ENCODE assay signal across 27 mouse cellular contexts in the genomic region with DNA sequence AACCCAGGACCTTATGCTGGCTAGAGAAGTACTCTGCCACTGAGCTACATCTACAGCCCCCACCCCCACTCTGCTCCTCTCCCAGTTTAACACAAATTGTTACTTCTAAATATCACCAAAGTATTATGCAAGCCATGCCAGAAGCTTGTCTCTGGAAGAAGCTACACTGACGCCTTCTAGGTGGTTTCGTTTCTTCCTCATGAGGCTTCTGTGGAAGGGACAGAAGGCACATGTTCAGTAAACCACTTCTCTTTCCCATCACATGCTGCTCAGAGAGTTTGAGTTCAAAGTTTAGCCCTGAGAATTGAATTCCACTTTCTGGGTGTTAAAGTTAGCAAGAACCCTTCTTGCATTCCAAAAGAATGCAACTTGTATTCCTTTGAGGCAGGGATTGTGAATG. TPM values are rescaled to one million over a fixed set of nuclear protein-coding genes. Genes with fewer than 3 reads are reported as not detected.
DNase-seq lines count a peak whose midpoint lies in the region; ATAC-seq and TF ChIP-seq lines count a peak whose summit lies in the region.
"Had no signal": no experiment of that assay in that cellular context is flagged by ENCODE, and none has a peak within 500 bp of the region (broad histone marks: within the 10 kb centered on the region; RNA-seq: fewer than 3 reads in every experiment).

No protein-coding gene starts in this region.

- H3K4me2 ChIP-seq in CH12.LX (ENCODE audit: insufficient read depth, low read depth, poor library complexity, severe bottlenecking), result no peak overlapping the region
- H3K4me2 ChIP-seq: embryonic facial prominence, embryonic 13.5 days; heart, embryonic 12.5 days; hindbrain, embryonic 14.5 days; liver, embryonic 13.5 days had no signal

- TF ChIP-seq RAD21 in CH12.LX (IDR thresholded peaks at IDR 0.05; ENCODE audit: low read depth, low read length), result no peak

- H3K27me3 ChIP-seq in CH12.LX (replicated peaks), result no peaks in the 10 kb centered on the region
- H3K27me3 ChIP-seq: embryonic facial prominence, embryonic 13.5 days; heart, embryonic 12.5 days; liver, embryonic 13.5 days had no signal

- peaks cover 0 to 8% of the 10 kb centered on the region in 2 experiments; a peak in 2 of 4 replicates for H3K4me1 ChIP-seq in CH12.LX (ENCODE audit: control insufficient read depth in 1 of 2, insufficient read depth in 2 of 2)
- H3K4me1 ChIP-seq: embryonic facial prominence, embryonic 13.5 days; heart, embryonic 12.5 days; liver, embryonic 13.5 days; midbrain, embryonic 10.5 days had no signal

- H3K4me3 ChIP-seq in layer of hippocampus, adult 2 months, result no peak overlapping the region
- no peak overlapping the region for H3K4me3 ChIP-seq in CH12.LX (replicated peaks in 1 of 3; ENCODE audit: low read depth in 2 of 3, low read length in 2 of 3, poor library complexity in 1 of 3)
- H3K4me3 ChIP-seq: embryonic facial prominence, embryonic 13.5 days; heart, embryonic 12.5 days; left cerebral cortex, adult 2 months; liver, embryonic 13.5 days; midbrain, embryonic 10.5 days had no signal

- ATAC-seq in granulocyte monocyte progenitor cell, adult 5-6 weeks (replicated peaks; ENCODE audit: poor library complexity, severe bottlenecking), result peak; percentile 94
- peak; percentile 81 for ATAC-seq in monocyte, adult 5-6 weeks (replicated peaks; ENCODE audit: insufficient number of reproducible peaks, low FRiP score, low TSS enrichment, poor library complexity, severe bottlenecking)
- ATAC-seq: forebrain, postnatal 0 days; lung, postnatal 0 days had no signal

- dilution Hi-C loops in CH12.LX (cut with MboI; ENCODE audit: extremely low pct_ligation_motif_present, extremely low pct_unique_long_range_greater_than_20kb, low sequenced_read_pairs), result no loop called here

- no peak for TF ChIP-seq POLR2A in CH12.LX (IDR thresholded peaks at IDR 0.05; ENCODE audit: low read depth, low read length)

- peak; percentile 10 for DNase-seq in layer of hippocampus, adult 11-12 months (ENCODE audit: low spot score)
- no peak for DNase-seq in layer of hippocampus, adult 2 months (ENCODE audit: low spot score in 2 of 2)
- DNase-seq in CH12.LX (ENCODE audit: extremely low read depth) (no peak), MN1 (ENCODE audit: low spot score) (no peak)
- DNase-seq in right cerebral cortex, postnatal 36 days (ENCODE audit: low spot score in 2 of 2), result no peak
- DNase-seq: B cell, adult 2 months; cerebellum, adult 9-11 months; forebrain, postnatal 0 days; heart, postnatal 14 days; liver, embryonic 13.5 days; retina, postnatal 1 day; thymus, postnatal 36 days had no signal

- no peak overlapping the region for H3K9ac ChIP-seq in CH12.LX (ENCODE audit: insufficient read depth, low read depth)
- H3K9ac ChIP-seq: embryonic facial prominence, embryonic 13.5 days; forebrain, postnatal 0 days; heart, embryonic 12.5 days; hindbrain, embryonic 14.5 days; liver, embryonic 13.5 days had no signal

- no peaks in the 10 kb centered on the region for H3K79me2 ChIP-seq in CH12.LX (replicated peaks; ENCODE audit: control insufficient read depth, extremely low read depth, insufficient read depth, poor library complexity, severe bottlenecking)

- H3K36me3 ChIP-seq in CH12.LX (replicated peaks in 1 of 2; ENCODE audit: control insufficient read depth in 1 of 2, insufficient read depth in 1 of 2, low read length in 1 of 2), result no peaks in the 10 kb centered on the region
- H3K36me3 ChIP-seq: embryonic facial prominence, embryonic 13.5 days; heart, embryonic 12.5 days; liver, embryonic 13.5 days; midbrain, embryonic 10.5 days had no signal

- no peaks in the 10 kb centered on the region for H3K9me3 ChIP-seq in CH12.LX (replicated peaks; ENCODE audit: low read length)
- H3K9me3 ChIP-seq: embryonic facial prominence, embryonic 13.5 days; liver, embryonic 13.5 days; midbrain, embryonic 10.5 days had no signal

- TF ChIP-seq EP300 in CH12.LX (IDR thresholded peaks at IDR 0.05; ENCODE audit: low read length), result no peak

- no peak for TF ChIP-seq CTCF in layer of hippocampus, adult 2 months (conservative IDR thresholded peaks at IDR 0.05)
- TF ChIP-seq CTCF in CH12.LX (conservative IDR thresholded peaks at IDR 0.05 in 1 of 2, IDR thresholded peaks at IDR 0.05 in 1 of 2; ENCODE audit: low read depth in 2 of 2, low read length in 2 of 2), result no peak

- no peak overlapping the region for H3K27ac ChIP-seq in layer of hippocampus, adult 2 months
- H3K27ac ChIP-seq in CH12.LX (ENCODE audit: insufficient read depth, low read depth), result no peak overlapping the region
- H3K27ac ChIP-seq: embryonic facial prominence, embryonic 13.5 days; hindbrain, embryonic 14.5 days; kidney, postnatal 0 days; left cerebral cortex, adult 2 months; liver, embryonic 13.5 days; midbrain, embryonic 10.5 days had no signal

- in situ Hi-C loops in CH12.LX (cut with MboI; ENCODE audit: low pct_ligation_motif_present, low pct_unique_long_range_greater_than_20kb, low sequenced_read_pairs), result no loop called here

TF ChIP-seq in CH12.LX, 34 proteins besides CTCF, POLR2A, EP300 and RAD21:
- peak; percentile 44; the same call in 1 of the 2 replicates for TF ChIP-seq BHLHE40 (IDR thresholded peaks at IDR 0.05; ENCODE audit: low read depth, low read length)
- TF ChIP-seq USF2 (conservative IDR thresholded peaks at IDR 0.05; ENCODE audit: low read depth, low read length), result no peak
- TF ChIP-seq ZC3H11A (IDR thresholded peaks at IDR 0.05; ENCODE audit: low read depth, low read length), result no peak
- 0 out of 2 replicates have a peak, but pooled peaks have one; percentile 12 for TF ChIP-seq IRF4 (IDR thresholded peaks at IDR 0.05; ENCODE audit: low read depth, low read length)
- no peak for TF ChIP-seq ZKSCAN1 (IDR thresholded peaks at IDR 0.05; ENCODE audit: borderline replicate concordance, low read depth, low read length)
- TF ChIP-seq MAX (IDR thresholded peaks at IDR 0.05; ENCODE audit: low read length), result peak; percentile 49; the same call in 1 of the 2 replicates

RNA-seq across cellular contexts. Expression of gene Sat1, which starts 39.0 kb away (rescaled TPM):
- total RNA-seq in layer of hippocampus, adult 2 months (2021), result 10 to 100 TPM; 59.7 to 63.0 TPM
- 68.8 and 92.6 TPM in 2 replicates for total RNA-seq in CH12.LX (2012; rRNA removed)
- 112 and 114 TPM in 2 replicates for total RNA-seq in CH12.LX (2014; rRNA removed)
- 56.7 and 58.3 TPM in 2 replicates for polyA plus RNA-seq in CH12.LX (2012; ENCODE audit: insufficient read length, low read depth)
- total RNA-seq in granulocyte monocyte progenitor cell, adult 5-6 weeks (2014; fragmentation: Nextera tagmentation), result 129 and 147 TPM in 2 replicates
- 321 and 354 TPM in 2 replicates for total RNA-seq in granulocyte monocyte progenitor cell, adult 5-6 weeks (2017)
- total RNA-seq in monocyte, adult 5-6 weeks (2017), result 2,269 to 2,897 TPM (median 2,355 TPM) in 3 replicates

RNA-seq across cellular contexts. Expression of gene Cldn34b2, which starts 49.0 kb away (rescaled TPM):
- not detected for total RNA-seq in layer of hippocampus, adult 2 months (2021)
- total RNA-seq in CH12.LX (2012; rRNA removed), result not detected in 2 replicates
- total RNA-seq in CH12.LX (2014; rRNA removed), result not detected in 2 replicates
- not detected in 2 replicates for polyA plus RNA-seq in CH12.LX (2012; ENCODE audit: insufficient read length, low read depth)
- not detected in 2 replicates for total RNA-seq in granulocyte monocyte progenitor cell, adult 5-6 weeks (2014; fragmentation: Nextera tagmentation)
- not detected in 2 replicates for total RNA-seq in granulocyte monocyte progenitor cell, adult 5-6 weeks (2017)
- not detected in 3 replicates for total RNA-seq in monocyte, adult 5-6 weeks (2017)
- total RNA-seq: adrenal gland, adult 18-20 months; forebrain, postnatal 0 days; gastrocnemius, postnatal 4 days; heart, postnatal 14 days; layer of hippocampus, adult 8-10 months; left cerebral cortex, adult 2 months had no signal
- polyA plus RNA-seq: embryonic facial prominence, embryonic 13.5 days; forebrain, postnatal 0 days; heart, embryonic 12.5 days; hindbrain, embryonic 14.5 days; intestine, embryonic 14.5 days; kidney, postnatal 0 days; limb, embryonic 11.5 days; liver, embryonic 13.5 days; lung, postnatal 0 days; midbrain, embryonic 10.5 days; neural tube, embryonic 11.5 days had no signal
